In genomic region chr9:41890273-41891141, GRCm38 (mm10) we compare ENCODE assay signal across 9 mouse cellular contexts.
DNase-seq lines count a peak whose midpoint lies in the region; ATAC-seq and TF ChIP-seq lines count a peak whose summit lies in the region.
"Had no signal": no experiment of that assay in that cellular context is flagged by ENCODE, and none has a peak within 500 bp of the region (broad histone marks: within the 10 kb centered on the region; RNA-seq: fewer than 3 reads in every experiment).

No protein-coding gene starts in this region.

- TF ChIP-seq POLR2A in bone marrow macrophage, adult 2 months (IDR thresholded peaks at IDR 0.05; ENCODE audit: borderline replicate concordance, low read depth, low read length), result no peak

- peak overlapping the region; percentile 43 for H3K4me3 ChIP-seq in bone marrow macrophage, adult 2 months (ENCODE audit: insufficient read depth, low read length)
- peak overlapping the region; percentile 23 for H3K4me3 ChIP-seq in intestine, embryonic 15.5 days (replicated peaks)
- H3K4me3 ChIP-seq: erythroblast, embryonic 14.5 days had no signal

- no peaks in the 10 kb centered on the region for H3K4me1 ChIP-seq in bone marrow macrophage, adult 2 months (ENCODE audit: control insufficient read depth, insufficient read depth, low read length)
- H3K4me1 ChIP-seq in intestine, embryonic 15.5 days (replicated peaks), result peaks cover 17% of the 10 kb centered on the region

- peak overlapping the region; percentile 26 for H3K9ac ChIP-seq in intestine, embryonic 15.5 days

- no peak for TF ChIP-seq CTCF in bone marrow macrophage, adult 2 months (IDR thresholded peaks at IDR 0.05; ENCODE audit: low read depth, low read length)

- H3K9me3 ChIP-seq in intestine, embryonic 15.5 days, result no peaks in the 10 kb centered on the region

- H3K27ac ChIP-seq in bone marrow macrophage, adult 2 months (ENCODE audit: insufficient read depth, low read depth, low read length), result no peak overlapping the region
- peak overlapping the region; percentile 86 for H3K27ac ChIP-seq in intestine, embryonic 15.5 days

- intact Hi-C loops in gastrocnemius, postnatal 36 days (cut with DNase I), result no loop called here
- intact Hi-C loops in left cerebral cortex, postnatal 25 days (cut with DNase I), result loop anchor here (5.0 kb wide), 1 partner anchor 153 kb away; no protein-coding TSS in a partner anchor

- DNase-seq in embryo, embryonic 9.5 days (ENCODE audit: extremely low spot score), result peak; percentile 90
- peak; percentile 46 to 63 for DNase-seq in gastrocnemius, postnatal 36 days
- DNase-seq in left cerebral cortex, postnatal 25 days (ENCODE audit: low spot score in 2 of 2), result peak; percentile 71 to 72
- peak; percentile 90 for DNase-seq in mesoderm, embryonic 11.5 days (ENCODE audit: low read depth, low spot score)
- peak; percentile 37 for DNase-seq in skeletal muscle tissue, adult 2 months (ENCODE audit: low read depth, low spot score)
- DNase-seq in spleen, postnatal 14 days (ENCODE audit: low spot score in 2 of 2), result no peak

- ATAC-seq in intestine, embryonic 15.5 days, result peak; percentile 89

- H3K36me3 ChIP-seq in intestine, embryonic 15.5 days, result no peaks in the 10 kb centered on the region

- no peaks in the 10 kb centered on the region for H3K27me3 ChIP-seq in intestine, embryonic 15.5 days (replicated peaks)

- WGBS in intestine, embryonic 15.5 days, result 1% methylated on average over 42 of the region's 42 CpGs

- peak overlapping the region; percentile 62 for H3K4me2 ChIP-seq in intestine, embryonic 15.5 days (replicated peaks)

Comparison
In these comparisons a context has a peak if more than half of its experiments do, and no peak if none do; other contexts are left out.
1. DNase-seq: peak in embryo, embryonic 9.5 days (single experiment), gastrocnemius, postnatal 36 days (2 of 2), left cerebral cortex, postnatal 25 days (2 of 2), mesoderm, embryonic 11.5 days (single experiment) and skeletal muscle tissue, adult 2 months (single experiment); none in spleen, postnatal 14 days (0 of 2).